Mouse (Mus musculus) thymus, postnatal 25 days (tissue): ENCODE data around the gene Acads.
"Not testable (repeated sequence)": the region's sequence is repeated elsewhere in the genome, so short reads cannot be mapped to it uniquely, and the experiment has no call there.

Experiments used
- DNase-seq: peaks from one replicate; pipeline ENCODE4 v3.0.0; 2022

Acads gene

DNA sequence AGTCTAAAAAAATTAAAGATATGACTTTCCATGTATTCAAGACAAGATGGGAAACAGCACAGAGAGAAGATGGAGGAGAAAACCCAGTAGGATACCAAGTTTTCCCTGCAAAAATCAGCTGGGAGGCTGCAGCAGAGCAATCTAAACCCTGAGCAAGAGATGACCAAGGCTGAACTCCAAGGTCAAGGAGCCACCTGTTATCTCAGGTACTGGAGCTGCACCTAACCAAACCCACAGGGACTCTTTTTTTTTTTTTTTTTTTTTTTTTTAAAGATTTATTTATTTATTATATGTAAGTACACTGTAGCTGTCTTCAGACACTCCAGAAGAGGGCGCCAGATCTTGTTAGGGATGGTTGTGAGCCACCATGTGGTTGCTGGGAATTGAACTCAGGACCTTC is 29.7 kb upstream of the Acads start:
- DNase-seq: not testable (repeated sequence)

DNA sequence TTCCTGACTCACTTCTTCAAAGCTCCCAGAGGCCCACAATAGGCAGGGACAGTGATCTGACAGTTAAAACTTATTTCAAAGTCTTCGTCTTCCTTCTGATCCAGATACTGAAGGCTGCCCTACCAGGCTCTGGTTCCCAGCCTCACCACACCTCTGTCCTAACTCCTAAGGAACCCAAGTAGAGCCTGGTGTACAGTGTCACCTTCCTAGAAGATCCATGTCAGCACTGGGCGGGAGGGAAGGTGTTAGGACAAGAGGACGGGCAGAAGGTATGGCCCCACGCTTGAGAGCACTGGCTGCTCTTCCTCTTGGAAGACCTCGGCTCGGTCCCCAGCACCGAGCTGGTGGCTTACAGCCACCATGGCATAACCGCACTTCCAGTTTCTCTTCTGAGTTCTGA is 29.2 kb upstream of the Acads start:
- DNase-seq: no peak

DNA sequence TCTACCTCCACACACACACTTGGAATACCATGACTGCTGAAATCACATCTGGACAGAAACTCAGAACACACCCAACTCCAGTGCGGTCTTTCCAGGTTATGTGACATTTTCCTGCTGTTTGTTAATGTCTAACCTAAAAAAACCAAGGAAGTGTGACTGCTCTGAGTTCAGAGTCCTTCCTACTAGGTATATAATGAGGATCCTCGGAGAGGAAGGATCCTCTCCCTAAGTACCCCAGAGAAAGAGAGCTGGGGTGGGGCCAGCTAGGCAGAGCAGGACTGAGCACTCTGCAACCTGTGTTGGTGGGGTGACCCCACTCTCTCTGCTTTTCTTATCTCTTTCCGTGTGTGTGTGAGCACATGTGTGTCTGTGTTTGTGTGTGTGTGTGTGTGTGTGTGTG is 28.2 kb upstream of the Acads start:
- DNase-seq: no peak

DNA sequence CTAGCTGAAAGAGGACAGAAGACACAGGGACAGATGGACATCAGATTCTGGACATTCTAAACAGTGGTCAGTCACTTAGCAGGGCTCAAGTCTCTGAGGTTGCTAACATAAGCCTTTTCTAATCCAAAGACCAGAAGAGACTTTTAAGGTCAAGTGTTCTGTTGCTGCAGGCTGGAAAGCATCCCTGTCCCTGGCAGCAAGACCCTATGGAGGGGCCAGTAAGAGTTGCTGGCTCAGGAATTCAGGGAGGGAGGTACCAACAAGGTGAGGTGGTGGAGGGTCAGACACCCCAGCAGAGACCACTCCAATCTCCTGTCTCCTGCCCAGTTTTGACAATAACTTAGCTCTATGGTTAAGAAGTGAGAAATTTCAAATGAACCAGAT is 27.6 kb upstream of the Acads start:
- no peak for DNase-seq

DNA sequence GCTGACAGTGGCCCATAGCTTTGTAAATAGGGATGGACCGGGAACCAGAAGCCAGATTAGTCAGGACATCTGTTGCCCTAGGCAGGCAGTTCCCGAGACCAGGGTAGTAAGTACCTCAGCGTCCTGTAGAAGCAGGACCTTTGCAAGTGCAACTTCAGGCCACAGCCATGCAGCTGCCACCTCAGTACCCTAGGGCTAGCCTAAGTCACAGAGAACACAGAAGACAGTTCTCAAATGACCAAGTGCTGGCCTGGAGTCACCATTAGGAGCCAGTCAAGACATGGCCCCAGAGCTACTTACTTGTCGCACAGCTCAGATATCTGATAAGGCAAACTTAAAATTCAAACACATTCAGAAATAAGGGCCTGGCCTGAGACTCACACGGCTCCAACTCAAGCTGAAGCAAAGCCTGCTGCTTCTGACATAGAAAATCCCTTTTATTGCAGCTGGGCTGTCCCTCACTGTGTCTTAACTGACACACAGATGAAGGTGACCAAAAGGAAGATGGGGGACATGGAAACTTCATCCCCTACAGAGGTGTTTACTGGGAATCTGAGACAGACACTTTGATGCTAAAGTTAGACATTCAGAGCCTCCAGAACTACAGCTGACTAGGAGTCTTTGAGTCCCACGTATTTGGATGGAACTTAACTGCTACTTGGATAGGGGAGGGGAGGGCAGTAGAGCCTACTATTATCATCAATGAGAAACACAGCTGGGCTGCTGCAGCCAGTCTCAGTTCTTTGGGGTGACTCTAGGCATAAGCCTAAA is 27.0 kb upstream of the Acads start:
- DNase-seq: no peak

DNA sequence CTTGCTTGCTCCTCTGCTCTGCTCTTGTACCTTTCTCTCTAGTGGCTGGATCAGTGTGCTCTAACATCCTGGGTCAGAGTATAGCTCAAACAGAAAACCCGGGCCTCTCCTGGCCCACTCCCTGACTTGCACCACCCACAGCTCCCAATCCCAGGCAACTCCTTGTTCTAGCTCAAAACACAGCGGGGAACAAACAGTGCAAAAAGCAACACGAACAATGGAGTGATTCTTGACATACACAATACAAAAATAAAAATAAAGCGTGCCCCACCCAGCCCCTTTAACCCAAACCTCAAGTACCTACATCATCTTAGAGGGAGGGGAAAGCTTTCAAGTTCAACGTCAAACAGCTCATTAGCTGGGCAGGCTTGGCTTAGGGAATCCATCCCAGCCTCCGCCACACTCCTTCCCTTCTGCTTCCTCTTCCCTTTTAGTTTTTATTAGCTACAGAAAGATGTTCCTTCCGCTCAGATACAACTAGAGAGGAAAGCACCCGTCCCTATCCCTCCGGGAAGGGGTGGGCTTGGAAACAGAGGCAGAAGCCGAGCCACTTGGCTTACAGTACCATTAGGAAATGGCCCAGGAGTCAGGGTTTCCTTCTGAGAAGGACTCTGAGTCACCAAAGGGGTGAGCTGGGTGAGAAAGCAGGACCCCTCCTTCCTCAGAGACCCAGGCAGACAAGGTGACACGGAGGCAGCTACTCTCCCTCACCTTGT is 26.3 kb upstream of the Acads start:
- DNase-seq: no peak

DNA sequence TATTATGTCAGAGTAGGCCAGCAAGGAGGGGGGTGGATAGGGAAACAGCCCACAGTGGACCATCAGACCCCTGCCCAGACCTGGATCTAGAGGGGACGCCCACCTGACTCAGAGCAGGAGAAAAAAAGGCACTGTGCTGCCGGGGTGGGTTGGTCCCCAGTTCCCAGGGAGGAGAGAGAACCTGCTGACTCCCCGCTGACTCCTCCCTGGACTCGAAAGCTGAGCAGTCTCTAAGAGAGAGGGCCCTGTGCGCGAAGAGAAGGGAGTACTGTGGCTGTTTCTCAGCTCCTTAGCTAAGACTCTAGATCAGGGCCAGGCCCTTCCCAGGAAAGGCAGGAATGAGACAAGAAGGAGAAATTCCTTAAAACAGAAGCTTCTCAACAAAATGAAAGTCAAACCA is 25.3 kb upstream of the Acads start:
- no peak for DNase-seq

DNA sequence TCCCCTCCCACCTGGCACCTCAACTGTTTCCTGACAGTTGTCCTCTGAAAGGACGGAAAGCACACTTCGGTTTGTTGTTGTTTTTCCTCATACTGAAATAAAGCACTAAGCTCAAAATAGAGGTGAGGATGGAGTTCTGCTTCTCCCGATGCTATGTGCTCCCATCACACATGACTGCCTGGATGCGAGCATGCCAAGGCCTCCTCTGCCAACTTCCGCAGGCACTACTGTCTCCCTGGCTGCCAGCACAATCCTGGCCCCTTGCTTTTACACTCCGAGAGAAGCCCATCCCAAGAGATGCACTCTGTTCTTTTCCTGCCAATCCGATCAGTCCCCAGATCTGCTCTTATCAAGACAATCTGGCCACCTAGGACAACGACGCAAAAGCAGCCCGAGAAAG is 24.4 kb upstream of the Acads start:
- DNase-seq: no peak

DNA sequence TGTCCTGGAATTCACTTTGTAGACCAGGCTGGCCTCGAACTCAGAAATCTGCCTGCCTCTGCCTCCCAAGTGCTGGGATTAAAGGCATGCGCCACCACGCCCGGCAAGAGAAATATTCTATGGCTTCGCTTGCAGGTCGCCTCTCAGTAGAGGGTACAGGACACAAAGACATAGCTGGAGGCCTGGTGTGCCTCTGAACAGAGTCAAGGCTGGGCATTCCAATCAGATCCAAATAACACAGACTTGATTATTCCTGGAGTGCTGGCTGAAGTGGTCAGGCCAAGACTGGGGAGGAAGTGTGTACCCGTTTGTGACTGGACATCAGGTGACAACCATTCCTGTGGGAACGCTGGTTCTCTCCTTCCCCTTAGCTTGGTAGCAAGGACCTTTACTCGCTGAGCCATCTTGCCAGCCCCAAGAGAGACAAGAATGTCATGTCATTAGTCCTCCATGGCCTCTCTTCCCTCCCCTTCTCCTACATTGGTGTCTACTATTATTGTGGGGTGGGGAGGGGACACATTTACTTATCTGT is 23.1 kb upstream of the Acads start:
- no peak for DNase-seq

DNA sequence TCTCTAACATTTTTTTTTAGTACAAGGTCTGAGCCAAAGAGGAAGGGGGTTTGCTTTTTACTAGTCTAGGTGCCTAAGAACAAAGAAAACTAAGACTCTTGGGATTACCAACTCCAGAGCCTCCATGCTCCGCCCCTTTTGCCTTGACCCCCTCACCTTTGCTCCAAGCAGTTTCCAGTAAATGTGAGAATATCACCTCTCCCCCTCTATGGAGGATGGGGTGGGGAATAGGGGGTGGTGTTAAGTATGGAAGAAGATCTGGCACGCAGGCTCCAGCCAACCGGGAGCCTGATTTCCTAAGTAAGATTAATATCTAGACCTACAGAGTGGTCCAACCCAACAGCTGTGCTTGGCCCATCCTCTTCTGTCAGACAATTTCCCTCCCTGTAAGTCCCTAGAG is 21.6 kb upstream of the Acads start:
- no peak for DNase-seq

DNA sequence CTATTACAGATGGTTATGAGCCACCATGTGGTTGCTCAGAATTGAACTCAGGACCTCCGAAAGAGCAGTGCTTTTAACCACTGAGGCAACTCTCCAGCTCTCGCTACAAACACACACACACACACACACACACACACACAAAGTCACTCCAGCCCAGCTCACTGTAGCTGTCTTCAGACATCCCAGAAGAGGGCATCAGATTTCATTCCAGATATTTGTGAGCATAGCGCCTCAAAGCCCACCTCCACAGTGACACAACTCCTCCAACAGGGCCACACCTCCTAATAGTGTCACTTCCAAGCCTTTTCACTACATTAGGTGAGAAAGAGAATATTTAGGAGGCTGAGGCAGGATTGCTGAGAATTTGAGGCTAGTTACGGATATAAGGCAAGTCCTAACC is 20.0 kb upstream of the Acads start:
- DNase-seq: no peak

DNA sequence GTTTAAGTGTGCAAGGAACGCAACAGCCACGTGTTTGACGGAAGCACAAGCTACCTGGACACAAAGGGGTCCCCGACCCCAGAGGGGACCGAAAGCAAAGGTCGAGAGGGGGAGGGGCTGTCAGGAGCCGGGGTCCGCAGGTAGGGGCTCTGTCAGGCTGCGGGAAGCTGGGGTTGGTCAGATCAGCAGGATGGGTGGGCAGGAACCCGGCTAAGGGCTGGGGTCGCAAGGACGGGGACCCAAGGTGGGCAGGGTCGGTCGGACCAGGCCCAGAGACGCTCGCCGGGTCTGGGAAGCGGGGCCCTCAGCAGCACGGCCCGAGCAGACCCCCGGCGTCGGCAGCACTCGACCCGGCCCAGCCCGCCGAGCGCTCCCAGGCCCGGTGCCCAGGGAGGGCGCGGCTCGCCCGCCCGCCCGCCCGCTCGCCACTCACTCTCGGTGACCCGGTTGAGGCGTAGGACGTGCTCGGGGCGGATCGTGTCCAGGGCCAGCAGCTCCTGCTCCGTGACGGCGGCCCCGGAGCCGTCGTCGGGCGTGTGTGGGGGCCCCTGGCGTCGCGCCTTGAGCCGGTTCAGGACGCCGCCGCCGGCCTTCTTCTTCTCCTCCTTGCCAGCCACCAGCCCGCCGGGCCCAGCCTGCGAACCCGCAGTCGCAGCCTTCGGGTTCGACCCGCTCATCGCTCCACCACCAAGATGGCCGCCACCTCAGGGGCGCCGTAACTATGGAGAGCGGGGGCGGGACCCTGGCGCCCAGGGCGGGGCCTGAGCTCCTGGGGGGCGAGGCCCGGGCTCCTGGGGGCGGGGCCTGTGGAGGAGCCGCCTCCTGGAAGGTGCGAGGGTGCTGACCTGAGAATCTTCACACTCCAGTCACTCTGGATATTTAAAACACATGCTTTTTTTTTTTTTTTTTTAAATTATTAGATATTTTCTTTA is 15.4 kb upstream of the Acads start, which contains the start of gene Unc119b:
Gene Unc119b (minus strand): TSS at position 742 of the 932 bp plus-strand sequence.
- DNase-seq: peak; percentile 94

DNA sequence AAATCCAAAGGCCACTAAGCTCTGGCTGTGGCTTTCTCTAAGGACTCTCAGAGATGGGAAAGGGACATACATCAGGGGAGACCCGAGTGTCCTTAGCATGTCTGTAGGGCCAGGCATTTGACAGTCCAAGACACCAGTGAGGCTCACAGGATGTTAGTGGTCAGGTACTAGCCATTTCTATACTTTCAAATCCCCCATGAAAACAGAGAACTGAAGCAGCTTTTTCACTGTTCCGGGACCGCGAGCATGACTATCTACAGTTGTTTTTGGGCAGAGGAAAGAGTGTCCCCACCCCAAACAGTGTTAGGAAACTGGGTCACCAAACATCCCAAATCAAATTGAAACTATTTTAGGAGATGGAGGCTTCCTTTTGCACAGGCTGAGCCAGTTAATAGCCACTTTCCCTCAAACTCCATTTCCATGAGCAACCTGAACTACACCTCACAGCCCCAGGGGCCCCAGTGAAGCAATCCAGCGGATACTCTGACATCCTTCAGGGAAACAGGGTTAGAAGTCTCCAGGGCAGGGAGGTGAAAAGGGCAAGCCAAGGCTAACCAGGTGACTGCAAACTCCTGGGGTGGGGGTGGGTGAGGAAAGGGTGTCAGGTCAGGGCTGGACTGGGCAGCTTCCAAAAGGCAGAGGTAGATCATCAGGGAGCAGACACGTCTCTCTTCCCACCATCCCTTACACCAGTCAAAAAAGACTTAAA is 14.4 kb upstream of the Acads start:
- DNase-seq: no peak

DNA sequence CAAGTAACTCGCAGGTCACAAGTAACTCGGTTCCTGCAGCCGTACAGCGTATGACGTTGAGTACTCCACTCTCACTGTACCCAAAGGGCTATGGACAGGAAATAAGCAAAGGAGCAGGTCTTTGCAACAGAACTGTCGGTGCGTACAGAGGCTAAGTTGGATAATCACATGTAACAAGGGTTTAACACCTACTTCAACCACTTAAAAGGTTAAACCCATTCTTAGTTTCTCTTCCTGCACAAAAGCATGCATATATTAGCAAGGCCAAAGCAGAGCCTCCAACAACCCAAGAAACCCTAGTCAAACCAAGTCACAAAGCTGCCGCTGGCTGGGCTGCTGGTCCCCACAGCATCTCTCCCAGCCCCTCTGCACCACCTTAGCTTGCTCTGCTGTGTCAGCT is 13.3 kb upstream of the Acads start:
- no peak for DNase-seq

DNA sequence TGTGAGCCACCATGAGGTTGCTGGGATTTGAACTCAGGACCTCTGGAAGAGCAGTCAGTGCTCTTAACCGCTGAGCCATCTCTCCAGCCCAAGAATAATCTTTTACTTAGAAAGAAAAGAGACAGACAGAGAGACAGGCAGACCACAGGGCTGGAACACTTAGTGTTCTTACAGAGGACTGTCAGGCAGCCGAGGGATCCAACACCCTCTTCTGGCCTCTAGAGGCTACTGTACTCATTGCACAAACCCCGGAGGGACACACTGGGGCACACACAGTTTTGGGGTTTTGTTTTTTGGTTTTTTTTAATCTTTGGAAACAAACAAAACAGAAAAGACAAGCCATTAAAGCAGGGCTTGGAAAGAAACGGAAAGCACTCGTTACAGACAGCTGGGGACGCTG is 10.2 kb upstream of the Acads start:
- no peak for DNase-seq

DNA sequence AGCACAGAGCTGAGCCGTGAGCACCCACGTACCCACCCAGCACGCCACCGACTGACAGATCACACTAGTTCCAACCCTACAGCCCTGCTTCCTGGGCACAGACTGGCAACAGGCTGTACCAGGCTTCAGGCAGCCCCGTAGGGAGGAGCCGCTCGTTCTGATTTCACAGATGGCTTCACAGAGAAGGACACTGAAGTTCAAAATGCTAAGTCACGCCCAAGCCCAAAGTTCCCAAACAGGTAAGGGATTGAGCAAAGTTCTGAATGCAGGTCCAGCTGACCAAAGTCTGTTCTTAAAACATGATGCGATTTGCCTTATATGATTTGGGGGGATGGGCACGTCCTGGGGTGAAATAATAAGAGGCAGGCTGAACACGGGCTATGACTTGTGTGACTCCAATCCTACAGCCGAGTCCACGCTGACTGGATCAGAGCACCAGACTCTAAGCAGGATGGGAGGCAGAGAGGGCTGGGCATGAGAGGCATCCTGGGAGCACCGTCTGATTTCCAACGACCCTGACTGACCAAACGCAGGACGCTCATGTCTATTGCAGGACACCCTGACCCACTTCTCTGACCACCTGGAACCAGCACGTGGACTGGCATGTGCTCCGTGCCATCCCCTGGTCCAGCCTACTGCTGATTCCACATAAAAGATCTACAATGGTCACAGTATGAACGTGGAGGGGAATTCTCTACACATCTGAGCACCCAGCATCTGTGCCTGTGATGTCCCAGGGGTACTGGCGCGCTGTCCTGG is 8.5 kb upstream of the Acads start:
- no peak for DNase-seq

DNA sequence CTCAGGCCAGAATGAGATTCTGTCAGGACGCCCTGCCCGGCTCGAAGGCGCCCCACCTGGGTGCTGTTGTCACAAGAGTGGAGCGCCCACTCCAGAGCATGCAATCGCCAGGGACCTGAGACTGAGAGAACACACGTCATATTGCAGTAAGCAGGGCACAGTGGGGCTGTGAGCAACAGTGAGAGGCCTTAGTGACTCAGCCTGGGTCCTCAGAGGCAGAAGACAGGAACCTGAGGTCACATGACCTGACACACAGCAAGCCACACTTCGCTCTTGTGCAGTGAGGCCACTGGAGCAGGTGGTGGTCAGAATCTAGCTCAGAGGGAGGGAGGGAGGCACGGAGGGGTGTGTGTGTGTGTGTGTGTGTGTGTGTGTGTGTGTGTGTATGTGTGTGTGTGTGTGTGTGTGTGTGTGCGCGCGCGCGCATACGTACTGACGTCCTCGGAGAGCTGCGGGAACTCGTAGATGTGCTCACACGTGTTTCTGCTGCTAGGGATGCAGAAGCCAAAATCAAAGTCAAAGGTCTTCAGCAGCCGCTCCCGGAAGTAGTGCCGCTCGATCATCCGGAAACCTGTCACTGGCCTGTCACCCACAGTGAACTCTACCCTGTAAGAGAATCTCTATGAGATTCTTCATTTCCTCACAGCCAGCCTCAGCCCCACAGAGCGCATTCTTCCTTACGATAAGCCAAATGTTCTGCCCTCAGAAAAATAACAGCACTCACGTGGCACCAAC is 7.6 kb upstream of the Acads start:
- no peak for DNase-seq

DNA sequence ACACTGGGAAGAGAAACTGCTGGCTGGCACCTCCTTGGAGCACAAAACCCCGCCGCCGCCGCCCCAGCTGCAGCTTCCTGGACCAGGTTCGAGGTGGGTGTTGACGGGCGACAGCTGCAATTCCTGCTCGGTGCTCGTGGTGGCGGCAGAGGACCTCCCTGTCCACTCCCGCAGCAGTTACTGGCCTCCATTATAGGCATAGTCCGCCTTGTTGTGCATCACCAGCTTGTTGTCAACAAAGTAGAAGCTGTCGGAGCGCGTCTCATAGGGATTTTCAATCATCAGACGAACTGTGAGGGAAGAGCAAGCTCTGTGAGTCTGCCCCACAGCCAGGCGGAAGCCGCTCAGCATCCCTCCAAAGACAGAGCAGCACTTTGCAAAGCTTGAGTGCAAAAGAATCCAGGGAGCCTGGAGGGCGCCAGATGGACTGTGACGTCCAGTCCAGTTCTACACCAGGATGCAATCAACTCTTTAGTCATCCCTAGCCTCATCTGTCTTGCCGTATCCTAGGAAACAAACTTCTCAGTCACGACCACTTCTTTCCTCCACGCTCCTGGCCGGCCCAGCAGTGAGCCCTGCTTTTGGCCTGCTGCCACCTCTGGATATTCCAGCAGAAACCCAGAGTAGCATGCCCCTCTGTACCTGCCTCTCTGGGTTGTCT is 6.2 kb upstream of the Acads start:
- peak; percentile 91 for DNase-seq

DNA sequence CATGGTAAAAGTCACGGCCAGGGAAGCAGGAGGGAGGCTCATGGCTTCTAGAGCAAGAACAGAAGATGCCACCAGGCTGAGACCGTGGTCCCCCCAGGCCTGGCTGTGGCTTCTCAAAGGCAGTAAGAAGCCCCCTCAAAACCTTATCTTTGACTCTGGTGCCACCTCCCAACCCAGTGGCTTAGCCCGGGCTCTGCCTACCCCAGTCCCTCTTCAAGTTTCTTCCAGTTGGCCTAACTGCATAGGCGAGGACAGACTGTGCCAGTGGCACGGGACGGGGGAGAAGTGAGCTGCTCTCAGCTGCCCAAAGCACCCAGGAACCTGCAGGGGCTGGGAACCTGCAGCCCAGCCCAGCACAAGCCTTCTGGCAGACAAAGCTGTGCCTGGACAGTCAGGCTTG is 5.5 kb upstream of the Acads start:
- no peak for DNase-seq

DNA sequence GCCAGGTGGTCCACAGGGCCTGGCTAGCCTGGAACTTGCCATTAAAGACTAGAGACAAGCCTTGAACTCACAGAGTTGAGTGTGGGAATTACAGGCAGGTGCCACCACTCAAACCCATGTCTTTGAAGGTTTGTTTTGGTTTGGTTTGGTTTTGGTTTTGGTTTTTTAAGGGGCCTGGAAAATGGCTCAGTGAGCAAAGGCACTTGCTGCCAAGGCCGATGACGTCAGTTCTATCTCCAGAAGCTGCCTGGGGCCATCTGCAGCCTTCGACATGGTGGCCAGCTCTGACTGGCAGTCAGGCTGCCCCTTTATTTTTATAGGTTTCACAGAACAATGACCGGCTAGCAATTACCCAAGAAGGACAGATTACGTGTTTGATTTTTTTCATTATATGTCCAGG is 1.8 kb upstream of the Acads start:
- DNase-seq: no peak

DNA sequence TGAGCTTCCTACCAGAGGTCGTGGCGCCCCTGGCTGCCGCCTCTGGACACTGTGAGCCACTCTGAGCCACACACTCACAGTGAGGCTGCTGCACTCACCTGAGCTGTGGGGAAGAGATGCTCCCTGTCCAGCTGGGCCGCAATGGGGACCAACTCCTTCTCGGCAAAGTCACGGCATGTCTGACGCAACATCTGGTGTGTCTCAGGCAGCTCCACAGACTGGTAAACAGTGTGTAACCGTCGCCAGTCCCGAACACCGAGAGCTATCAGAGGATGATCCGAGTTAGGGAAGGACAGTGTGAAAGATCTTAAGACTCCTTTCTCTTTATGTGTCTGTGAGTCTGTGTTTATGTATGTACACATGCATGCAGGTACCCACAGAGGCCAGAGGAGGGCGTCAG is 1.7 kb downstream of the Acads start:
- DNase-seq: no peak
